In the genomic region with DNA sequence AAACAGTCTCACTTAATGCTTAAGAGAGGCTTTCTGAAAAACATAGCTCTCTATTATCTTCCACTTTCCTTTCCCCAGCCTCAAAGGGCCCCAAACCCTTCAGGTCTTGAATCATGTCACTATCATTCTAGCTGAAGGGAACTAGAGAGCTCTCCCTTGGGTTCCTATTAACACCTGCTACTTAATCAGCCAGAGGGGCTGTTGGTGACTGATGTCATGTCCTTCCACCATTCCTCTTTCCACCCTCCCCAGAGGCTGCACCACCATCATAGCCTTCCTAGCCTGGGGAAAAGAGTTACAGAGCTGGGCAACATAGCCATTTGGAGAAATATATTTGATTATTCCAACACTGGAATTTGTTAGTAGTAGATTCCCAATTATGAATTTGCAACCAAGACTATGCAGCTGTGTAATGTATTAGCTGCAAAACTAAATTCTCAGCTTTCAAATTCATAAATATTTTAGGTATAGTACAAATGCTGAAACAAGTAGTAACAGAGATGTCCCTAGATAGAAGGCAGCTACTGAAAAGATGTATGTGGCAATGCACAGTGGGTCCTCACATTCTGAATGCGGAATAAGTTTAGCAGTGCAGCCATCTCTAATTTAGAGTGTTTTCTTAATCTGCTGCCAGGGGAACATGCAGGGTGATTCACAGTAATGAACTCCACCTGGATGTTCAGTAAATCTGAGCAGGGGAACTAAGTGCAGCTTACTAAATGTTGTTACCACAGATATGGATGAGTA, we compare ENCODE assay signal across 28 mouse cellular contexts.
DNase-seq lines count a peak whose midpoint lies in the region; ATAC-seq lines count a peak whose summit lies in the region.
"Had no signal": no experiment of that assay in that cellular context is flagged by ENCODE, and none has a peak within 500 bp of the region (broad histone marks: within the 10 kb centered on the region; RNA-seq: fewer than 3 reads in every experiment).

No protein-coding gene starts in this region.

- 77% methylated on average over 1 of the region's 1 CpGs for WGBS in hindbrain, embryonic 11.5 days
- WGBS in hindbrain, embryonic 10.5 days, result 83% methylated on average over 1 of the region's 1 CpGs
- WGBS in neural tube, embryonic 11.5 days, result 79% methylated on average over 1 of the region's 1 CpGs
- 61% methylated on average over 1 of the region's 1 CpGs for WGBS in neural tube, embryonic 15.5 days

- ATAC-seq in hindbrain, embryonic 11.5 days (ENCODE audit: low FRiP score), result peak; percentile 66; the same call in 1 of the 2 replicates
- ATAC-seq in neural tube, embryonic 11.5 days (ENCODE audit: insufficient read depth, low FRiP score, low TSS enrichment), result 0 out of 2 replicates have a peak, but pooled peaks have one; percentile 43
- no peak for ATAC-seq in neural tube, embryonic 15.5 days (ENCODE audit: low FRiP score)
- ATAC-seq: activated CD4-positive, CD25-positive, alpha-beta regulatory T cell, adult 4 months; forebrain, embryonic 13.5 days; inflammation-experienced regulatory T-cells, adult 6 months; lung, postnatal 0 days had no signal

- H3K9ac ChIP-seq in hindbrain, embryonic 11.5 days (ENCODE audit: low read depth, low read length), result no peak overlapping the region
- no peak overlapping the region for H3K9ac ChIP-seq in neural tube, embryonic 11.5 days (ENCODE audit: low read length)
- no peak overlapping the region for H3K9ac ChIP-seq in neural tube, embryonic 15.5 days (replicated peaks)
- H3K9ac ChIP-seq: forebrain, embryonic 13.5 days; hindbrain, embryonic 15.5 days; limb, embryonic 15.5 days; liver, embryonic 13.5 days had no signal

- H3K4me3 ChIP-seq in hindbrain, embryonic 11.5 days (ENCODE audit: low read depth, low read length), result no peak overlapping the region
- no peak overlapping the region for H3K4me3 ChIP-seq in hindbrain, embryonic 10.5 days
- H3K4me3 ChIP-seq in neural tube, embryonic 11.5 days (ENCODE audit: low read depth, low read length), result no peak overlapping the region
- H3K4me3 ChIP-seq in neural tube, embryonic 15.5 days (replicated peaks), result no peak overlapping the region
- H3K4me3 ChIP-seq: forebrain, embryonic 13.5 days; hindbrain, embryonic 15.5 days; limb, embryonic 10.5 days; limb, embryonic 15.5 days; liver, embryonic 13.5 days; myocyte had no signal

- no peak overlapping the region for H3K4me2 ChIP-seq in hindbrain, embryonic 11.5 days (replicated peaks; ENCODE audit: low read depth, low read length)
- H3K4me2 ChIP-seq in neural tube, embryonic 11.5 days (ENCODE audit: low read depth), result no peak overlapping the region
- H3K4me2 ChIP-seq in neural tube, embryonic 15.5 days, result no peak overlapping the region
- H3K4me2 ChIP-seq: forebrain, embryonic 13.5 days; hindbrain, embryonic 15.5 days; limb, embryonic 15.5 days; liver, embryonic 13.5 days had no signal

- H3K4me1 ChIP-seq in hindbrain, embryonic 11.5 days (replicated peaks; ENCODE audit: control insufficient read depth, insufficient read depth, low read length), result no peaks in the 10 kb centered on the region
- no peaks in the 10 kb centered on the region for H3K4me1 ChIP-seq in hindbrain, embryonic 10.5 days (replicated peaks)
- no peaks in the 10 kb centered on the region for H3K4me1 ChIP-seq in neural tube, embryonic 11.5 days (ENCODE audit: control insufficient read depth, insufficient read depth, low read length)
- H3K4me1 ChIP-seq in neural tube, embryonic 15.5 days, result no peaks in the 10 kb centered on the region
- H3K4me1 ChIP-seq: forebrain, embryonic 13.5 days; hindbrain, embryonic 15.5 days; limb, embryonic 10.5 days; limb, embryonic 15.5 days; liver, embryonic 13.5 days had no signal

- peak; percentile 33 for DNase-seq in hindbrain, embryonic 11.5 days (ENCODE audit: low spot score)
- DNase-seq in hindbrain, embryonic 10.5 days (ENCODE audit: low spot score), result no peak
- DNase-seq in neural tube, embryonic 11.5 days (ENCODE audit: low spot score), result peak; percentile 11
- DNase-seq in mesoderm, embryonic 11.5 days (ENCODE audit: low read depth, low spot score), result peak; percentile 4
- DNase-seq in lung, postnatal 10 days, result no peak
- DNase-seq: adrenal gland, adult 2 months; adrenal gland, postnatal 36 days; B cell, adult 2 months; cerebellum, adult 2 months; cerebellum, postnatal 14 days; gastrocnemius, postnatal 10 days; kidney, adult 11 months; kidney, postnatal 14 days; layer of hippocampus, adult 9-11 months; liver, embryonic 13.5 days; lung, adult 18-20 months; thymus, adult 2 months; thymus, postnatal 4 days had no signal

- H3K9me3 ChIP-seq in hindbrain, embryonic 11.5 days (ENCODE audit: control insufficient read depth, low read length), result no peaks in the 10 kb centered on the region
- no peaks in the 10 kb centered on the region for H3K9me3 ChIP-seq in hindbrain, embryonic 10.5 days
- H3K9me3 ChIP-seq in neural tube, embryonic 11.5 days (ENCODE audit: control insufficient read depth, low read length), result no peaks in the 10 kb centered on the region
- H3K9me3 ChIP-seq in neural tube, embryonic 15.5 days (replicated peaks), result no peaks in the 10 kb centered on the region
- H3K9me3 ChIP-seq: forebrain, embryonic 13.5 days; hindbrain, embryonic 15.5 days; limb, embryonic 10.5 days; limb, embryonic 15.5 days; liver, embryonic 13.5 days had no signal

- no peaks in the 10 kb centered on the region for H3K27me3 ChIP-seq in hindbrain, embryonic 11.5 days (ENCODE audit: control insufficient read depth, insufficient read depth, low read length)
- no peaks in the 10 kb centered on the region for H3K27me3 ChIP-seq in hindbrain, embryonic 10.5 days (ENCODE audit: insufficient read depth, poor library complexity, severe bottlenecking)
- H3K27me3 ChIP-seq in neural tube, embryonic 11.5 days (ENCODE audit: control insufficient read depth, insufficient read depth, low read length), result no peaks in the 10 kb centered on the region
- H3K27me3 ChIP-seq in neural tube, embryonic 15.5 days (replicated peaks), result no peaks in the 10 kb centered on the region
- H3K27me3 ChIP-seq: forebrain, embryonic 13.5 days; hindbrain, embryonic 15.5 days; limb, embryonic 15.5 days; liver, embryonic 13.5 days had no signal

- H3K36me3 ChIP-seq in hindbrain, embryonic 11.5 days (ENCODE audit: control insufficient read depth, insufficient read depth, low read length), result no peaks in the 10 kb centered on the region
- H3K36me3 ChIP-seq in hindbrain, embryonic 10.5 days, result no peaks in the 10 kb centered on the region
- H3K36me3 ChIP-seq in neural tube, embryonic 11.5 days (ENCODE audit: control insufficient read depth, insufficient read depth, low read length), result no peaks in the 10 kb centered on the region
- H3K36me3 ChIP-seq in neural tube, embryonic 15.5 days, result no peaks in the 10 kb centered on the region
- H3K36me3 ChIP-seq: hindbrain, embryonic 15.5 days; limb, embryonic 10.5 days; limb, embryonic 15.5 days; liver, embryonic 13.5 days had no signal

- no peak overlapping the region for H3K27ac ChIP-seq in hindbrain, embryonic 11.5 days (ENCODE audit: low read depth, low read length)
- H3K27ac ChIP-seq in hindbrain, embryonic 10.5 days, result no peak overlapping the region
- H3K27ac ChIP-seq in neural tube, embryonic 11.5 days (ENCODE audit: low read depth, low read length), result no peak overlapping the region
- H3K27ac ChIP-seq in neural tube, embryonic 15.5 days (replicated peaks), result no peak overlapping the region
- H3K27ac ChIP-seq: forebrain, embryonic 13.5 days; hindbrain, embryonic 15.5 days; limb, embryonic 10.5 days; limb, embryonic 15.5 days; liver, embryonic 13.5 days; macrophage had no signal

Comparison
In these comparisons a context has a peak if more than half of its experiments do, and no peak if none do; other contexts are left out.
1. DNase-seq: peak in hindbrain, embryonic 11.5 days (single experiment), neural tube, embryonic 11.5 days (single experiment) and mesoderm, embryonic 11.5 days (single experiment); none in hindbrain, embryonic 10.5 days (single experiment) and lung, postnatal 10 days (single experiment).